Mouse (Mus musculus) thymus, postnatal 10 days (tissue): ENCODE measurements around the gene Fitm1.

ENCODE experiments used
- DNase-seq, 2 experiments: peaks; one replicate each; pipeline ENCODE4 v3.0.0; 2021; ENCODE audit warnings: low spot score in 2 of 2

The Fitm1 gene

DNA sequence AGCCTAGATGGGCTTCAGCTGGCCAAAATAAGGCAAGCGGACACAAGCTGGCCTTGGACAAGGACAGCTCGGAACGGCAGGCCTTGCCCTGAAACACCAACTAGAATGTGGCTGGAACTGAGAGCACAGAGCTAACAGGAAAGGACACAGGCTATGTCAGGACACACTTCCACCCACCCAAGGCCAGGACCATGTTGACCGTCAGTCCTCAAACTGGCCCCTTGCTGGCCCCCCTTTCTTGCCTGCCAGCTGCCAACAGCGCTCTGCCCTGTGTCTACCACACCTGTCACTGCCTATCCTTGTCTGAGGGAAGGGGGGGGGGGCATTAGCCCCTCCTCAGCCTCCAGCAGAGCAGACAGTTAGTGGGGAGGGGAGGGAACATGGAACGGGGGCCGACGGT, at the start of gene Fitm1:
Gene Fitm1, plus strand, starts transcription at position 316 of the 400 bp plus-strand sequence.
- no peak for DNase-seq

DNA sequence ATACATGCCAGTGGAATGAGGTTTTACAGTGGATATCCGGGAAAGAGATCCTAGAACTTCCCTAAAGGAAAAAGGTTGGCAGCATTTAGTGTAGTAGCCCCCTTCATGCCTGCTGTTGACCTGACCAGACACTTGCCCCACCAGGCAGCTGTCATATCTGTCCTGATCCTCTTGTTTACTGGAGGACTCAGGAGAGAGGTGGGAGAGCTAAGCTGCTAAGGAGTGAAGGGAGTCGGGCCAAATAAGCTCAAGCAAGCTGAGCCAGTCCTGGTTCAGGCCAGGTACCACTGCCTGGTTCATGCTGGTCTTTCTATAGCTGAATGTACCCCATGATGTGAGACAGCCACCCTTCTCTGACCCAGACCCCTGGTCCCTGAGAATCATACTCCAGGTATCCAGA, 48.7 kb upstream of the Fitm1 start:
- no peak for DNase-seq

DNA sequence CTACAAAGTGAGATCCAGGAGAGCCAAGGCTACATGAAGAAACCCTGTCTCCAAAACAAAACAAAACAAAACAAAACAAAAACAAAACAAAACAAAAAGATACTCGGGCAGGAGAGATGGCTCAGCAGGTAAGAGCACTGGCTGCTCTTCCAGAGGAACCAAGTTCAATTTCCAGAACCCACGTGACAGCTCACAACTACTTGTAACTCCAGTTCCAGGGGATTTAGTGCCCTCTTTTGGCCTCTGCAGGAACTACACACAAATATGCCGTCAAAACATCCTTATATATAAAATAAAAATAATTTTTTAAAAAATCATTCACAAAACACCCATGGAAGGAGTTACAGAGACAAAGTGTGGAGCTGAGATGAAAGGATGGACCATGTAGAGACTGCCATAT, 47.5 kb upstream of the Fitm1 start:
- DNase-seq, result peak in 1 of 2 experiments; percentile 29

GRCm38 (mm10) chr14:55536116-55536745, 39.2 kb upstream of the Fitm1 start:
- DNase-seq, result peak in 1 of 2 experiments; percentile 42

DNA sequence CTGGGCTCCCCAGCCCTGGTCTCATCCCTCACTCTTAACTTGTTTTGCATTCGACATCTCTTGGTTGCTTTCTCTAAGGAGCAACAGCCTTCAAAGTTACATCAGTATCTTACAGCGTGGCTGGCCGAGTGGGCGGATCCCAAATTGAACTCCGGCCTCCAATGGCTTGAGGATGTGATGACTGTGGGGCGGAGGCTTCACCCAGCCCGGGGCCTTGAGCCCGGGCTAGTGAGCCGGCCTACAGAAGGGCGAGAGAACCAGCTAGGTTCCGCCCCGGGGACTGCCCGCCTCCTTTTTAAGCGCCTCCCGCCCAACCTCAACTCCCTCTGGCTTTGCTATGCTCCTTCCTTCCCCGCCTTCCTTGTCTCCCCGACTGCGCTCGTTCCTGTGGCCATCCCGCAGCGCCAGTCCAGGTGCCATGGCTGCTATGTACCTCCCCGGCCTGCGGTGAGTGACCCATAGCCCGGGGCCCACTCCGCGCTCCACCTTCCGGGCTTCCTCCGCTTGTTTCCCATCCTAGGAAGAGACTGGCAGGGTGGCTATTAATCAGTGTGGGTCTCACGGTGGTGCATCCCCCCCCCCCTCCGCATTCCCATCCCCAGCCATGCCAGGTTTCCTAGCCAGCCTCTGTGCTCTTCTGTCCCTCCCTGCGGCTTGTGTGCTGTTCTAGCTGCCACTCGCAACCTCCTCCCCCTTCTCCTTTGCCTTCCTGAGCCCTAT, 35.2 kb upstream of the Fitm1 start, which contains the start of gene Pck2:
Gene Pck2, plus strand, starts transcription at position 200 of the 720 bp plus-strand sequence.
- DNase-seq, result no peak

- DNase-seq, result no peak
Observed at GRCm38 (mm10) chr14:55540787-55541321, 34.6 kb upstream of the Fitm1 start.

DNA sequence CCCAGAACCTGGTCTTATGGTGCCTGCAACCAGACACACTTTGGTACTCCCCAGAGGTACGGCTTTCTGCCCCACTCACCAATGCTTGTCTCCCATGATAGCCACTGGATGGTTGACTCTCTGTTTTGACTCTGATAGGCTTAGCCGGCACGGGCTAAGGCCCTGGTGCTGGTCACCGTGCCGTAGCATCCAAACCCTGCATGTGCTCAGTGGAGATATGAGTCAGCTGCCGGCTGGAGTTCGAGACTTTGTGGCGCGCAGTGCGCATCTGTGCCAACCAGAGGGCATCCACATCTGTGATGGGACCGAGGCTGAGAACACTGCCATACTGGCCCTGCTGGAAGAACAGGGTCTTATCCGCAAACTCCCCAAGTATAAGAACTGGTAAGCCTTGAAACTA, 33.1 kb upstream of the Fitm1 start:
- no peak for DNase-seq

- no peak for DNase-seq
Observed at GRCm38 (mm10) chr14:55544334-55544733, 31.1 kb upstream of the Fitm1 start.

DNA sequence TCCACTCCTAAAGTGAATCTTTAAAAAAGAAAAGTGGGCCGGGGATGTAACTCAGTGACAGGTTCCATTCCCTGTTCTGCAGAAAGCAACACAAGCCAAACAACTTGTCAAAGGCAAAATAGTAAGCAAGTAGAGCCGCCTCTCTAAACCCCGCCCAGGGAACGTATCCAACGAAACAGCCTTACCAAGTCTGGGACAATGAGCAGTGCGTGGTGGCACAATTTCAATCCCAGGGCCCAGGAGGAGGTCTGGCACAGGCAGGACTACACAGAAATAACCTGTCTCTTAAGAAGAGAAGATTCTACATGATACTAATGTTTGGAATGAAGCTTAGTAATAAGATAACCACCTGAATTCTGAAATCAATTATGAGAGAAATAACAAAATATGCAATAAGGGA, 25.2 kb upstream of the Fitm1 start:
- DNase-seq, result no peak

- DNase-seq, result no peak
Observed at GRCm38 (mm10) chr14:55551347-55551746, 24.1 kb upstream of the Fitm1 start.

GRCm38 (mm10) chr14:55551794-55552193, 23.6 kb upstream of the Fitm1 start:
- no peak for DNase-seq

- no peak for DNase-seq
Observed at GRCm38 (mm10) chr14:55554635-55555034, 20.8 kb upstream of the Fitm1 start.

DNA sequence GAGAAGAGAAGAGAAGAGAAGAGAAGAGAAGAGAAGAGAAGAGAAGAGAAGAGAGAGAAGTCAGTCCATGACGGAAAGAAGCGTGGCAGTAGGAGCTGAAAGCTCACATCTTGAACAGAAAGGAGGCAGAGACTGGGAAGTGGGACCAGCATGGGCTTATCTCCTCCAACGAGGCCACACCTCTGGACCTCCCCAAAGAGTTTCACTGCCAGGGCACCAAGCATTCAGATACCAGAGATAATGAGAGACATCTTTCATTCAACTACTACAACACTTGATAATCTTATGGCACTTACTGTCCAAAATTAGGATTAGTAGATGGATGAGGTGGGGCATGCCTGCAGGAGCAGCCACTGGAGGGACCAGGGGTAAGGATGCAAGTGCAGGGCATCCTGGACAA, 19.6 kb upstream of the Fitm1 start:
- DNase-seq, result no peak

DNA sequence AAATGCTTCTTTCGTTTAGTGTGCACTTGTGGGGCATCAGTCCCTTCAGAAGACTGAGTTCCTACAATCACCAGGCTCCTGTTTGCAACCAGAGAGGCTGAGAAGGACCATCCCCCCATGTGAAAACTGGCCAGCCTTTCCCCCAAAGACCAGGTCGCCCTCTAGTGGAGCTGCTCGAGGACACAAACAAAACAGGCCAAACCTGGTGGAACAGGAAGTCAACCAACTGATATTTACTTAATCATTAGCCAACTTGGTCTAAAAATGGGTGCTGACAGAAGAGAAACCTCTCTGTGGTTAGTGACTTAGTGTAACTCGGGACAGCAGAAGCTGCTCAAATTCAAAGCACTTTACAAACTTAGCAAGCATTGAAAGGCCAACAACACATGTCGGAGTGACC, 18.4 kb upstream of the Fitm1 start:
- peak; percentile 31 to 66 for DNase-seq

- DNase-seq, result no peak
Observed at GRCm38 (mm10) chr14:55557587-55557986, 17.8 kb upstream of the Fitm1 start.

GRCm38 (mm10) chr14:55558740-55559448, 16.5 kb upstream of the Fitm1 start:
- DNase-seq, result no peak

- DNase-seq, result peak; percentile 84 to 85
Observed at GRCm38 (mm10) chr14:55559799-55560201, 15.6 kb upstream of the Fitm1 start, which contains the start of gene Dcaf11. Dcaf11 (plus strand) TSS chr14:55560006.

DNA sequence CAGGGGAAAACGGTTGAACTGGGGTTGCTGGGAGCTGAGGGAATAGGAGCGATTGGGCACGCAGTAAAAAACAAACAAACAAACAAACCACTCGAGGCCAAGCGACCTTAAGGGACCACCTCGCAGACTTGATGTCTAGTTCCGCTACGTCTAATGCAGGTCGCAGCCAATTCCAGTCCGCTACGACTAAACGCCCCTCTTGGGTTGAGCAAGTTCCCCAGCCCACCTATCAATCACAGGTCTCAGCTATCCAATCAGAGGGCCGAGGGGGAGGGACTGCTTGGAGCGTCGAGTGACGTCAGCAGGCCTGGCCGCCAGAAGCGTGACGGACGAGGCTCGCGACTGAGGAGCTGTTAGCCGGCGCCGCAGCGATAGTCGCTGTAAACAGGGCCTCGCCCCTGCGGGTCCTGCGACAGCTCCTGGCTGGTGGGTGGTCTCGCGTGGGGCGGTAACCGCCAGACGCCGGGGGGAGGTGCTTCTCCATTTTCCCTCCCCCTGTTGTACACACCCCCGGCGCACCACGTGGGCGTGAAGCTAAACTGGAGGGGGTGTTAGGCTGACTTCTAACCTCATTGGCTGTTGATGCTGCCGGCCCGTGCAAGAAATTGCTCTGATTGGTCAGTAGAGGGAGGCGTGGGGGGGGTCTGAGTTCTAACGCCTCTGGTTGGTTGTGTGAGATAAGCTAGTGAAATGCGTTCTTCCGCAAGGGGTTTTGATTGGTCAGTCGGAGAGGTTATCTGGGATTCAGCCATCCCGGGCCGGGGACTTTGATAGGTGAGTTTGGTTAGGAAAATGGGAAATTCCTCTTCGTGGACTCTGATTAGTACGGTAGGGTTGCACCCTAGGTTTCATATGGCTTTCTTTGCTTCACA, 15.0 kb upstream of the Fitm1 start, which contains the start of gene A730061H03Rik:
Gene A730061H03Rik, minus strand, starts transcription at position 205 of the 872 bp plus-strand sequence.
- peak; percentile 97 to 98 for DNase-seq

DNA sequence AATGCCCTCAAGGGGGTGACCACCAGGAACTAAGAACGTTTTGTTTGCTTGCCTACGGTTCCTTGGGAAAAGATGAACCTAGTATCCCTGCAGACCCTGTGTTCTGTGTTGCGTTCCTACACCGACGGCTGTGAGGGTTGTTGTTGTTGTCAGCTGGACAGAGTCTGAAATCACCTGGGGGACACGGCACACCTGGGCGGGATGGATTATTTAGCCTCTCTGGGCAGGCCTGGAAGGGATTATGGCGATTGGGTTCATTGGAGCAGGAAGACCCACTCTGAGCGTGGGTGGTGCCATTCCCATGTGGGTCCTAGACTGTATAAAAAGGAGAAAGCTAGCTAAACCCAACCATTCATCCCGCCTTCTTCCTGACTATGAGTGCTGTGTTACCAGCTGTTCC, 13.6 kb upstream of the Fitm1 start:
- no peak for DNase-seq

DNA sequence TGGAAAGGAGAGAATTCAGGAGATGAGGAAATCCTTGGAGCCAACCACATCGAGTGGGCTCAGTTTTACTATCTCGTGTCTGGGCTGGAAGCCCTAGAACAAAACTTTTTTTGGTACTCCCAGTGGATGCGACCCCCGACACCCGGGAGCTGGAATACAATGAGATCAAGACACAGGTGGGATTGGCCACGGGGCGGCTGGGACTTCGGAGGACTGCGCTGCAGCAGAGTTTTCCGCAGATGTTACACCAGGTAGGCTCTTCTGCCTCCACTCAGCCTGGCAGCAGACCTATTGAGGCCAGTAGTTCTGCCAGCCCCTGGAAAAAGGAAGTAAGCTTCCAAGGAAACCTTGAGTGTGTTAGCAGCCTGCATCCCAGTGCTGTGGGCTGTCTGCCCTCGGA, 12.2 kb upstream of the Fitm1 start:
- DNase-seq, result no peak

DNA sequence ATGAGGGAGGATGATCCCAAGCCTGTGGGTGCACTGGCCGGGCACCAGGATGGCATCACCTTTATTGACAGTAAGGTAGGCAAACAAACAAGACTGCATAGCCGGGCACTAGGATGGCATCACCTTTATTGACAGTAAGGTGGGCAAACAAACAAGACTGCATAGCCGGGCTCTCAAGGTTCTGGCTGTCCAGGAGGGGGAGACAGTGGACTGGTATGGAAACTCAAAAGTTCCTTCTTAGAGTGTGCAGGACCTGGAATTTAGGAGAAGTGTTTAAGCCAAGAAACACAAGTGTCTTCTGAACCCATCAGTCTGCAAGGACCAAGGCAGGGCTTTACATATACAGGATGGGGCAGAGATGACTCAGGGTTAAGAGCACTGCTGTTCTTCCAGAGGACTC, 9.7 kb upstream of the Fitm1 start:
- no peak for DNase-seq
